Mouse (Mus musculus) erythroblast, embryonic 14.5 days (primary cell): ENCODE measurements at regions not wholly inside any gene's neighbourhood (a gene's known extent, or its start where the extent isn't known, plus 50 kb on each side); places are given as distances from the start of the nearest gene placed in this dataset.

Experiments
- GATA1 ChIP-seq: IDR thresholded peaks from 2 replicates; pipeline ENCODE4 v1.6.1; 2012; ENCODE audit warnings: low read length, inconsistent platforms, mixed read lengths
- TAL1 ChIP-seq: IDR thresholded peaks from 3 replicates; pipeline ENCODE4 v1.6.1; 2012; ENCODE audit warnings: low read length, inconsistent platforms, mixed read lengths

DNA sequence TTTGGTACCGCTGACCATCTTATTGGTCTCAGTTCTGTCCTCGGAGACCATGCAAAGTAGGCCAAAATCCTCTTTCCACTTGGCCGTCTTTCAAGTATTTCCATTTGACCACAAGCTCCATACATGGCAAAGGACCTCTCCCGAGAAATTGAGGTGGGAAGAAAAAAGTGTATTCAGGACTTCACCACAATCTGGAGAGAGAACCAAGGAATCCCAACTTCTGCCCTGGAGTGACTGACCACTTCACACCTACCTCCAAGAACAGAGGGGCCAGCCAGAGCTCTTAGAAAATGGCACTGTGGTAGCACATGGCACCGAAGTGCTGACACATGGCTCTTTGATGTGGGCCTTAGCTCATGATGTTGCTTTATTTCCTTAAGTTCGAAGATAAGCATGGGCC is 105.9 kb upstream of the Bcl6 start:
- TF ChIP-seq TAL1: no peak
- TF ChIP-seq GATA1: no peak
